8 mouse cellular contexts compared by ENCODE assay signal in genomic region chr1:163574409-163575161, GRCm38 (mm10).
A peak's percentile ranks its signal among the peaks of the same experiment; 100 is the strongest.
DNase-seq lines count a peak whose midpoint lies in the region; ATAC-seq and TF ChIP-seq lines count a peak whose summit lies in the region.

No protein-coding gene starts in this region.

- H3K4me3 ChIP-seq in kidney, embryonic 14.5 days (ENCODE audit: low read length), result no peak overlapping the region
- H3K4me3 ChIP-seq in forebrain, embryonic 12.5 days (replicated peaks), result no peak overlapping the region
- no peak overlapping the region for H3K4me3 ChIP-seq in midbrain, embryonic 15.5 days
- H3K4me3 ChIP-seq in layer of hippocampus, adult 2 months, result no peak overlapping the region

- no peak for DNase-seq in kidney, adult 18-20 months
- peak; percentile 19 to 23 for DNase-seq in adrenal gland, postnatal 36 days
- no peak for DNase-seq in cerebellum, postnatal 4 days (ENCODE audit: low spot score in 2 of 2)
- no peak for DNase-seq in layer of hippocampus, adult 2 months (ENCODE audit: low spot score in 2 of 2)

- no peak overlapping the region for H3K27ac ChIP-seq in kidney, embryonic 14.5 days (ENCODE audit: low read depth, low read length)
- H3K27ac ChIP-seq in forebrain, embryonic 12.5 days, result no peak overlapping the region
- H3K27ac ChIP-seq in midbrain, embryonic 15.5 days, result no peak overlapping the region
- no peak overlapping the region for H3K27ac ChIP-seq in layer of hippocampus, adult 2 months

- ATAC-seq in kidney, embryonic 14.5 days (ENCODE audit: low FRiP score, low TSS enrichment), result peak; percentile 71
- peak; percentile 41; the same call in 1 of the 2 replicates for ATAC-seq in forebrain, embryonic 12.5 days (ENCODE audit: low FRiP score)
- peak; percentile 69; the same call in 1 of the 2 replicates for ATAC-seq in midbrain, embryonic 15.5 days (replicated peaks)
- ATAC-seq in CD4-positive, CD25-positive, alpha-beta regulatory T cell, adult 4 months, result no peak

- H3K27me3 ChIP-seq in kidney, embryonic 14.5 days (ENCODE audit: control insufficient read depth, insufficient read depth, low read length), result no peaks in the 10 kb centered on the region
- no peaks in the 10 kb centered on the region for H3K27me3 ChIP-seq in forebrain, embryonic 12.5 days
- H3K27me3 ChIP-seq in midbrain, embryonic 15.5 days (replicated peaks), result no peaks in the 10 kb centered on the region

- WGBS in kidney, embryonic 14.5 days, result 48% methylated on average over 16 of the region's 16 CpGs
- 59% methylated on average over 16 of the region's 16 CpGs for WGBS in forebrain, embryonic 12.5 days
- 70% methylated on average over 16 of the region's 16 CpGs for WGBS in midbrain, embryonic 15.5 days

- H3K36me3 ChIP-seq in kidney, embryonic 14.5 days (ENCODE audit: control insufficient read depth, insufficient read depth, low read length), result no peaks in the 10 kb centered on the region
- H3K36me3 ChIP-seq in forebrain, embryonic 12.5 days (replicated peaks), result no peaks in the 10 kb centered on the region
- no peaks in the 10 kb centered on the region for H3K36me3 ChIP-seq in midbrain, embryonic 15.5 days (replicated peaks)

- H3K9ac ChIP-seq in kidney, embryonic 14.5 days (ENCODE audit: low read depth, low read length), result no peak overlapping the region
- no peak overlapping the region for H3K9ac ChIP-seq in forebrain, embryonic 12.5 days
- H3K9ac ChIP-seq in midbrain, embryonic 15.5 days, result no peak overlapping the region

- TF ChIP-seq CTCF in layer of hippocampus, adult 2 months (conservative IDR thresholded peaks at IDR 0.05), result no peak

- H3K4me2 ChIP-seq in kidney, embryonic 14.5 days (replicated peaks; ENCODE audit: low read depth, low read length), result peak overlapping the region; percentile 10; the same call in 1 of the 2 replicates
- peak overlapping the region; percentile 4; the same call in 1 of the 2 replicates for H3K4me2 ChIP-seq in forebrain, embryonic 12.5 days
- no peak overlapping the region for H3K4me2 ChIP-seq in midbrain, embryonic 15.5 days

- no peaks in the 10 kb centered on the region for H3K9me3 ChIP-seq in kidney, embryonic 14.5 days (ENCODE audit: control insufficient read depth, low read length)
- H3K9me3 ChIP-seq in forebrain, embryonic 12.5 days, result no peaks in the 10 kb centered on the region
- H3K9me3 ChIP-seq in midbrain, embryonic 15.5 days, result no peaks in the 10 kb centered on the region

- no peaks in the 10 kb centered on the region for H3K4me1 ChIP-seq in kidney, embryonic 14.5 days (ENCODE audit: control insufficient read depth, insufficient read depth, low read length)
- no peaks in the 10 kb centered on the region; the same call in 1 of the 2 replicates for H3K4me1 ChIP-seq in forebrain, embryonic 12.5 days
- H3K4me1 ChIP-seq in midbrain, embryonic 15.5 days, result no peaks in the 10 kb centered on the region

Comparison
In these comparisons a context has a peak if more than half of its experiments do, and no peak if none do; other contexts are left out.
1. DNase-seq: peak in adrenal gland, postnatal 36 days (2 of 2); none in kidney, adult 18-20 months (single experiment), cerebellum, postnatal 4 days (0 of 2) and layer of hippocampus, adult 2 months (0 of 2).